Mouse (Mus musculus): ENCODE measurements around the gene Ces2f.
"Not testable (repeated sequence)": the region's sequence is repeated elsewhere in the genome, so short reads cannot be mapped to it uniquely, and the experiment has no call there.

Gene Ces2f

GRCm38 (mm10) chr8:104947056-104947455 is at the start of gene Ces2f:
TSS of gene Ces2f (plus strand) at chr8:104947356.
- DNase-seq (ENCODE audit: low spot score), result peak; percentile 13

DNA sequence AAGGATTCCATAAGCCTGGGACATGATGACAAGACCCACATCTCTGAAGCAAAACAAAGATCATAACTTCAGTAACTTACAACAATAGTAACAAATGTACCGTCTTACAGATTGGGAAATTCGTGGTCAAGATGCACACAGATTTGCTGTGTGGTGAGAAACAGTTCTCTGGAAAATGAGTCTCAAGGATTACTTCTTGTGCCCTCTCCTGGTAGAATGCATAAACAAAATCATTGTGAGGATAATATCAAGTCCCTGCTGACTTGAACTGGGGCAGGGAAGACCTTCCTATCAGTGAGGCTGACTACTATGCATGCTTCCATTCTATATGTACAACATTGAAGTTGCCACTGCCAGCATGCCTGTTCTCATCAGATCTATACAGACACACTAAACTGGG is 45.4 kb upstream of the Ces2f start:
- no peak for DNase-seq (ENCODE audit: low spot score)

DNA sequence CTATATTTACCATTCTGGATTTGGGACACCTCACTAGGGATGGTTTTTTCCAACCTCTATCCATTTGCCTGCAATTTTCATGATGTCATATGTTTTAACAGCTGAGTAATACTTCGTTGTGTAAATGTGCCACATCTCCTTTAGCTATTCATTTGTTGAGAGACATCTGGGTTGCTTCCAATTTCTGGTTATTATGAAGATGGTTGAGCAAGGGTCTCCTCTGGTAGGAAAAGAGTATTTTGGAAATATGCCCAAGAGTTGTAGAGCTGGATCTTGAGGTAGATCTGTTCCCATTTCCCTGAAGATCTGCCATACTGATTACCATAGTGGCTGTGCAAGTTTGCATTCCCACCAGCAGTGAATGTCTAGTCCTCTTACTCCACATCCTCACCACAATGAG is 40.0 kb upstream of the Ces2f start:
- DNase-seq (ENCODE audit: low spot score), result no peak

DNA sequence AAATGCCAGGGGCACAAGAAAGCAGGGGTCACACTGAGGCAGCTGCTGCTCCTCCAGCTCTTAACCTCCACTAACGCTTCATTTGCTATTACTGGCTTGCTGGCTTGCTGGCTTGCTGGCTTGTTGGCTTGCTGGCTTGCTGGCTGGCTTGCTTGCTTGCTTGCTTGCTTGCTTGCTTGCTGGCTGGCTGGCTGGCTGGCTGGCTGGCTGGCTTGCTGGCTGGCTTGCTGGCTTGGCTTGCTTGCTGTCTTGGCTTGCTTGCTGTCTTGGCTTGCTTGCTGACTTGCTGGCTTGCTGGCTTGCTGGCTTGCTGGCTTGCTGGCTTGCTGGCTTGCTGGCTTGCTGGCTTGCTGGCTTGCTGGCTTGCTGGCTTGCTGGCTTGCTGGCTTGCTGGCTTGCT is 38.1 kb upstream of the Ces2f start:
- not testable (repeated sequence) for DNase-seq (ENCODE audit: low spot score)

DNA sequence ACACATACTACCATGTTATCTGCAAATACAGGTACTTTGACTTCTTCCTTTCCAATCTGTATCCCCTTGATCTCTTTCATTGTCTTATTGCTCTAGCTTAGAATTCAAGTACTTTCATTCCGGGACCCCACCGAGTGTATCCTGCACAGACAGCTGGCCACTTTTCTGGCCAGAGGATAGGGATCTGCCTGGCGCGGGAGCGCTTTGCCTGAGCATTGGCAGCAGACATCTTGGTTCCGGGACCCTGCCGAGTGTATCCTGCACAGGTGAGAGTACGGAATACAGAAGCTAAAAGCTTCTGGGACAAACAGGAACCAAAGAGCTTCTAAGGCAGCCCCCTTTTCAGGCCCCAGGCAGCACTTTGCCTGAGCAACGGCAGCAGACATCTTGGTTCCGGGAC is 37.5 kb upstream of the Ces2f start:
- not testable (repeated sequence) for DNase-seq (ENCODE audit: low spot score)

- no peak for DNase-seq (ENCODE audit: low spot score)
Observed at GRCm38 (mm10) chr8:104925972-104926596, 21.1 kb upstream of the Ces2f start, which contains the start of gene Ces2e. TSS of gene Ces2e (plus strand) at chr8:104926260.

DNA sequence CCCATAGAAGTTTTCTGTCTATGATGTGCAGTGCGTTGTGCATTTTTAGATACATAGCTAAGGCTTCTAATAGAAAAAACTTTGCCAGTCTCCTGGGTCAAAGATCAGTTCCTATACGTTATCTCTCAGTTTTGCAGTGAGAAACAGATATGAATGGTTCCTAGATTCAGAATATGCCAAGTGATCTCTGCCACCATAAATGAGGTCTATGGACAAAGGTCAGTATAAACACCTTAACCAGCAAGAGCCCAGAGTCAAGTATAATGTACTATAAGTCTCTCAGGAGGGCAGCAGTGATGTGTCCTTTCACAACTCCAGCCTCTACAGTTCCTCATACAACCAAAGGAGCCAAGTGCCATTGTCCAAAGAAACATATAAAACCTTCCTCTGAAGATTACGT is 19.9 kb upstream of the Ces2f start:
- no peak for DNase-seq (ENCODE audit: low spot score)

DNA sequence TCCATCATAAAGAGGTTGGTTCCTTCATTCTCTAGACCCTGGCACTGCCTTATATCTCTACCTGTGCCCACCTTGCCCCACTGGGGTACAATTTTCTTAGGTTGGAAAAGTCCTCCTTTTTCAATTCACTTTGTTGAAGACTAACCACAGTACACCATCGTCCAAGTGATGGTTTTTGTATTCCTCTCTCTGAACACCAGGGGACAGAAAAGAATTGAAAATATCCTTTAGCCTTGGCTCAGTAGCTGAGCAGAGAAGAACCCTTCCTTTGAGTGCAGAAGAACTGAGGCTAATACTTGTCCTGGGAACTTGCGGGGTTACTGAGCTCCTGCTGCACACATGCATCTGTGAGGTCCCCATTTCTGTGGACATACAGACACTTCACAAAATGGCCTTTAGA is 2.5 kb upstream of the Ces2f start:
- DNase-seq (ENCODE audit: low spot score), result no peak

- DNase-seq (ENCODE audit: low spot score), result no peak
Observed at GRCm38 (mm10) chr8:104949031-104949430, 1.9 kb downstream of the Ces2f start.

DNA sequence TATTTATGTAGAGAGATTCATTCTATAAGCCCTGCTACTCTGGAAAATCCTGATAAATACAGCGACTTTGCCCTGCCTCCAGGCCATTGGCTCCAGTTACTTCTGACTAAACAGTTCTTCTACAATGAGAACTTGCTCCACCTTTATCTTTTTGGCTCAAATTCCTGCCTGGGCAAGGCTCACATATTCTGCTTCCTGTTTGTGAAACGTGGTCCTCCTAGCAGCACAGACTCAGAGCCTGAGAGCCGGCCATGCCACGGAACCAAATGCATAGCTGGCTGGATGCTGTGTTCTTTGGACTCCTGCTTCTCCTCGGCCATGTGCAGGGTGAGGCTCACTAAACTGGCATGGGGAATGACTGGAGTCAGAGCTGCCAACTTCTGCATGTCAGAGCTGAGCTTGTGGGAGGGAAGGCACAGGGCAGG is 14.4 kb downstream of the Ces2f start, which contains the start of gene Ces2g:
Ces2g (plus strand) TSS at position 182 of the 425 bp plus-strand sequence.
- peak; percentile 24 for DNase-seq (ENCODE audit: low spot score)

DNA sequence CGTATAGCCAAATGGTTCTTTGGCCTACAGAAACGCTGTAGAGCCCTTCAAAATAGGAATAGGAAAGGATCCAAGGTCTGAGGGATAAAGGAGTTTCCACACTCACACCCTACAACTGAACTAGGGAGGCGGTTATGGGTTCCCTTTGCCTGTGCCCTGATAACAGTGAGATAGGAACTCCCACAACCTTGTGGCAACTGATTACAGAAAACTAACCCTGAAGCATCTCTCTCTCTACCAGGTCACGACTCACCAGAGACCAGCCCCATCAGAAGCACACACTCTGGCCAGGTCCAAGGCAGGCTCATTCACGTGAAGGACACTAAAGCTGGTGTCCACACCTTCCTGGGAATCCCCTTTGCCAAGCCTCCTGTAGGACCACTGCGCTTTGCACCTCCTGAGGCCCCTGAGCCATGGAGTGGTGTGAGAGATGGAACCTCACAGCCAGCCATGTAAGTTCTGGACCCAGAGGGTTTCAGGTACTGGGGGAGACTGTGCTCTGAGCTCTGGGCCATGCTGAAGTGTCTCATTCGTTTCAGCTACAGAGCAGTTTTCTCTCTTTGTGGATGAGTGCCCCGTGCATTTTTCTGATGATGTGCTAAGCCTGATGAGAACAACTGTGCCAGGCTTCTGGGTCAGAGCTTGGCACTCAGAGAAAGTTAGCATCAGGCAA is 15.2 kb downstream of the Ces2f start:
- no peak for DNase-seq (ENCODE audit: low spot score)

- DNase-seq (ENCODE audit: low spot score), result no peak
Observed at GRCm38 (mm10) chr8:104963375-104963894, 16.3 kb downstream of the Ces2f start.

GRCm38 (mm10) chr8:104984126-104984525 is 37.0 kb downstream of the Ces2f start:
- DNase-seq (ENCODE audit: low spot score), result no peak

- DNase-seq (ENCODE audit: low spot score), result no peak
Observed at GRCm38 (mm10) chr8:104984942-104985341, 37.8 kb downstream of the Ces2f start.

DNA sequence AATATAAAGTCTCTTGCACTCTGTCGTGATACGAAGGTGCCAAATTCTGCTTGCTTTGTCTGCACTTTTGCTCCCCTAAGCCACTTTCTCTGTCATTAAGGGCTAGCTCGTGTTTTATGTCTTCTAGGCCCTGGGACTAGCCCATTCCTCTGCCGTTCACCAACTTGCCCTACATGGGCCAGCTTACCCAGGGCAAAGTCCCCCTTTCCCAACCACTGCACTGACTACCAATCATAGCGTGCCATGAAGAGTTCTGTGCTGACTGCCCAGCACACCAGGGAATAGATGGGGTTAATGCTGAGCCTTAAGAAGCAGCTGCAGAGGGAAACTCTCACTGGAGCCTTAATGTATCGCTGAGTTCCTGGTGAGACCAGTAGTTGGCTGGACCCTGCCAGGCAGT is 51.0 kb downstream of the Ces2f start:
- no peak for DNase-seq (ENCODE audit: low spot score)

DNA sequence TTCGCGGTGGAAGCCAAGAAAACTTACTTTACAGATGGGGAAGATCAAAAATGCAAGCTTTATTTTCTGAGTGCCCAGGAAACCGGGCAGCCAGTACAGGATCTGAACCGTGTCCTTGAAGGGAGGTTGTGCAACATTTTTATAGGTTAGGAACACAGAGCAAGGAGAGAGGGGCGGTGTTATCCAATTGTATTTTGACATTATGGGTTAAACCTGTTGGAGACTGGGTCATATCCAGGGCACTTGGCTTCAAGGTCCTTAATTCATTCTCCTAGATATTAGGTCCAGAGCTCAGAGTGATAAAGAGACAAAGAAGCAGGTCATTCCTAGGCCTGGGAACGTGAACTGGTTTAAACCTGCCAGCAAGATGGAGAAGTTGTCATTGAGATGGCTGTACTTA is 52.0 kb downstream of the Ces2f start:
- DNase-seq (ENCODE audit: low spot score), result no peak

GRCm38 (mm10) chr8:105000586-105000985 is 53.4 kb downstream of the Ces2f start, which contains the start of gene Ces2h:
TSS of gene Ces2h (plus strand) at chr8:105000853.
- no peak for DNase-seq (ENCODE audit: low spot score)

Measured in urinary bladder, postnatal 25 days (tissue).